Mouse (Mus musculus) heart, embryonic 16.5 days (tissue): ENCODE results near the gene Aco2. TPM values are rescaled to one million over a fixed set of nuclear protein-coding genes. Genes with fewer than 3 reads are reported as not detected.
A peak's percentile ranks its signal among the peaks of the same experiment; 100 is the strongest.

Source experiments
- ATAC-seq: fragments of 200-750 bp; cut with Nextera tagmentation; replicated peaks from 2 replicates; pipeline ENCODE4 v1.8.0; 2017; ENCODE audit warnings: moderate number of reproducible peaks; ENCODE audit not compliant: insufficient read depth, low FRiP score; ENCODE audit errors: extremely low read depth
- H3K27ac ChIP-seq: fragments of 300-500 bp; sonication (generic); 2 replicates; pipeline ENCODE4 v1.5.1; 2014; ENCODE audit warnings: mild to moderate bottlenecking, low read length, control low read depth, moderate library complexity
- H3K27me3 ChIP-seq: fragments of 300-500 bp; sonication (generic); 2 replicates; pipeline ENCODE4 v1.6.1; 2014; ENCODE audit warnings: low read length, mixed read lengths; ENCODE audit not compliant: control insufficient read depth, insufficient read depth
- H3K36me3 ChIP-seq: fragments of 300-500 bp; sonication (generic); 2 replicates; pipeline ENCODE4 v1.6.1; 2014; ENCODE audit not compliant: control insufficient read depth, insufficient read depth
- H3K4me1 ChIP-seq: fragments of 300-500 bp; sonication (generic); 2 replicates; pipeline ENCODE4 v1.6.1; 2014; ENCODE audit warnings: low read length, mixed read lengths; ENCODE audit not compliant: control insufficient read depth, insufficient read depth
- H3K4me2 ChIP-seq: fragments of 300-500 bp; sonication (generic); 2 replicates; pipeline ENCODE4 v1.6.1; 2014; ENCODE audit warnings: low read depth, mild to moderate bottlenecking, control low read depth, low read length
- H3K4me3 ChIP-seq: fragments of 300-500 bp; sonication (generic); 2 replicates; pipeline ENCODE4 v1.5.1; 2014; ENCODE audit warnings: mild to moderate bottlenecking, control low read depth, low read length
- H3K9ac ChIP-seq: fragments of 300-500 bp; sonication (generic); 2 replicates; pipeline ENCODE4 v1.6.1; 2014; ENCODE audit warnings: low read length, control low read depth
- H3K9me3 ChIP-seq: fragments of 300-500 bp; sonication (generic); replicated peaks from 2 replicates; pipeline ENCODE4 v1.6.1; 2016; ENCODE audit warnings: low read length; ENCODE audit not compliant: control insufficient read depth
- WGBS: fragments of 180-500 bp; shearing (Covaris S2); extraction: QIAGEN DNeasy Blood & Tissue Kit; methylation state at CpG from one replicate; pipeline ENCODE4 v1.1.7; 2014; 5-methylcytosine and 5-hydroxymethylcytosine counted together
- polyA plus RNA-seq: library from polyadenylated mRNA; unstranded; fragments of >200 nt; fragmentation: Nextera tagmentation; extraction: Ambion mirVana; gene quantifications from 2 replicates; pipeline ENCODE4 v1.2.1, GENCODE M21; 2015

Aco2 gene
- polyA plus RNA-seq, 1 experiment from 2014 or later: 769 TPM

DNA sequence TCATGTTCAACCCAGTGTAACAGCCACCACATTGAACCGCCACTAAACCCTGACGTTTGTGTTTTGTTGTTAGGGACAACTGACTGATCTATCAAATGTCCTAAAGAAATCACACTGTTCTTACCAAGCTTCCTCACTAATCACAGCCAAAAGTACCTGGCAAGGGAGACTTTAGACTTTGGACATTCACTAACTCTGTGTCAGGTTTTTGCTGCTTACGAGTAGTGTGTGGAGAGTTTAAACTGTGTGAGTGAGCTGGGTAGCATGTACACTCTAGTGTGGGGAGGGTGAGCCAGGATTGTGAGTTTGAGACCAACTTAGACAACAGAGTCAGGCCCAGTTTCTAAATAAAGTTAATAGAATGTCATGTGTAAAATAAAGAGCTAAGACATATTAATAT lies 10.2 kb downstream of the Aco2 start:
- no peaks in the 10 kb centered on the region for H3K27me3 ChIP-seq
- no peak for ATAC-seq
- no peak overlapping the region for H3K27ac ChIP-seq
- H3K4me2 ChIP-seq: no peak overlapping the region
- H3K9ac ChIP-seq: no peak overlapping the region
- 83% methylated on average over 3 of the region's 3 CpGs for WGBS
- no peaks in the 10 kb centered on the region for H3K36me3 ChIP-seq
- no peak overlapping the region for H3K4me3 ChIP-seq
- no peaks in the 10 kb centered on the region for H3K9me3 ChIP-seq
- H3K4me1 ChIP-seq: peaks cover 39% of the 10 kb centered on the region

DNA sequence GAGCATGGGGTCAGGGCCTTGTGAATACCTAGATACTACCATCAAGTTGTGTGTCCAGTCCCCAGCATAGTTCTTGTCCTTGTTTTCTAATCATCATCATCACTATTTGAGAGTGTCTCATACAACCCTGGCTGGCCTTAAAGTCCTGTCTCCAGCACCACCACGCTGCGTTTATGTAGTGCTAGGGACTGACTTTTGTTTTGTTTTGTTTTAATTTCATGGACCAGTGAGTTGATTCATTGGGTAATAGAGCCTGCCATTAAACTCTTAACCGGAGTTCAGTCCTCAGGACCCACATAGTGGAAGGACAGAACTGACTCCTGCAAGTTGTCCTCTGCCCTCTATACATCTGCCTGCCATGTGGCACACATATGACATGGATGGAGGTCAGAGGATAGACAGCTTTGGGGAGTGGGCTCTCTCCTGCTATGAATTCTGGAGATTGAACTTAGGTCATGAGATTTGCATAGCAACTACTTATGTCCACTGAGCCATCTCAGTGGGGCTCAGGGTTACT lies 13.4 kb downstream of the Aco2 start:
- Histone ChIP-seq H3K36me3 (peaks cover 18% of the 10 kb centered on the region), H3K9ac (no peak overlapping the region), H3K27ac (no peak overlapping the region), H3K4me3 (no peak overlapping the region), H3K4me2 (no peak overlapping the region), H3K27me3 (no peaks in the 10 kb centered on the region), H3K4me1 (peaks cover 19% of the 10 kb centered on the region), H3K9me3 (no peaks in the 10 kb centered on the region)
- WGBS: 87% methylated on average over 3 of the region's 3 CpGs
- ATAC-seq: no peak

- WGBS: 76% methylated on average over 6 of the region's 6 CpGs
- Histone ChIP-seq H3K9ac (no peak overlapping the region), H3K4me2 (no peak overlapping the region), H3K4me3 (no peak overlapping the region), H3K9me3 (no peaks in the 10 kb centered on the region), H3K36me3 (peaks cover 29% of the 10 kb centered on the region), H3K27ac (peak overlapping the region; percentile 29; the same call in 1 of the 2 replicates), H3K27me3 (no peaks in the 10 kb centered on the region), H3K4me1 (peaks cover 12% of the 10 kb centered on the region)
- no peak for ATAC-seq
These were observed 14.9 kb downstream of the Aco2 start for GRCm38 (mm10) chr15:81886795-81887550.

DNA sequence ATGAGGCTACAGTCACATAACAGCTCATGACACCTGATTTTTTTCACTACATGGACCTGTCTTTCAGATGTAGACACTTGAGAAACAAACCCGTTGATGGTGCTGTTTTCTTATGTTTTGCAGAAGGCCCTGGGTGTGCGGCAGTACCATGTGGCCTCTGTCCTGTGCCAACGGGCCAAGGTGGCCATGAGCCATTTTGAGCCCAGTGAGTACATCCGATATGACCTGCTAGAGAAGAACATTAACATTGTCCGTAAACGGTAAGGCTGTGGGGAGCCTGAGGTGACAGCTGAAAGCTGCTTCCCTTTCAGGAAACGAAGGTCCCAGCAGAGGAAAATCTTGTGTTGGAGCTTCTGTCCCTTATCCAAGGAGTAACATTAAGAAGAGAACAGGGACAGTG lies 17.1 kb downstream of the Aco2 start:
- H3K36me3 ChIP-seq: peaks cover 43% of the 10 kb centered on the region
- 84% methylated on average over 7 of the region's 7 CpGs for WGBS
- no peak for ATAC-seq

GRCm38 (mm10) chr15:81891140-81891802 lies 19.2 kb downstream of the Aco2 start:
- Histone ChIP-seq H3K4me2 (no peak overlapping the region), H3K27me3 (no peaks in the 10 kb centered on the region), H3K9me3 (no peaks in the 10 kb centered on the region), H3K4me1 (peaks cover 7% of the 10 kb centered on the region; the same call in 1 of the 2 replicates), H3K36me3 (peaks cover 54% of the 10 kb centered on the region), H3K9ac (no peak overlapping the region), H3K27ac (no peak overlapping the region), H3K4me3 (no peak overlapping the region)
- no peak for ATAC-seq
- WGBS: 81% methylated on average over 7 of the region's 7 CpGs

More for the DNA sequence above, 17.1 kb downstream of the Aco2 start:
- Histone ChIP-seq H3K27ac (no peak overlapping the region), H3K9ac (no peak overlapping the region), H3K9me3 (no peaks in the 10 kb centered on the region), H3K4me1 (peaks cover 11% of the 10 kb centered on the region), H3K4me2 (no peak overlapping the region), H3K4me3 (no peak overlapping the region), H3K27me3 (no peaks in the 10 kb centered on the region)

- 90% methylated on average over 8 of the region's 8 CpGs for WGBS
- H3K9ac ChIP-seq: no peak overlapping the region
- no peak for ATAC-seq
- H3K27me3 ChIP-seq: no peaks in the 10 kb centered on the region
- H3K27ac ChIP-seq: no peak overlapping the region
- no peak overlapping the region for H3K4me2 ChIP-seq
- peaks cover 7% of the 10 kb centered on the region; the same call in 1 of the 2 replicates for H3K4me1 ChIP-seq
- H3K4me3 ChIP-seq: no peak overlapping the region
- no peaks in the 10 kb centered on the region for H3K9me3 ChIP-seq
- H3K36me3 ChIP-seq: peaks cover 58% of the 10 kb centered on the region
These were observed 19.9 kb downstream of the Aco2 start for GRCm38 (mm10) chr15:81891822-81892580.

DNA sequence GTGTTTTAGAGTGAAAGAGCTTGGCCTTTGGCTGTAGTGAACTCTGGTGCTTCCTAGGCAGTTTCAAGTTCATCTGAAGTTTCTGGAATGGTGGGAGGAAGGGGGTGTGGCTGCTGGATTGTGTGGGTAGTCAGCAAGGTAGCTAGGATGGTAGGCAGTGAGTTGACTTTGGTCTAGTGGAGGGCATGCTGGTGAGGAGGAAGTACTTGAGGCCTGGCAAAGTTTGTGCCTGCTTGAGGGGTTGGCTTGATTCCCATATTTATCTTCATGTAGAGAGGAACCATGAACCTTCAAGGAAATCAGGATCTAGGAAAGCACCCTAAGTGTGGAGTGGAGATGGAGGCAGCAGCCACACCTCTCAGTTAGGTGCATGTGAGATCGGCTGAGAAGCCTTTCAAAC lies 21.9 kb downstream of the Aco2 start:
- H3K9ac ChIP-seq: no peak overlapping the region
- no peaks in the 10 kb centered on the region for H3K9me3 ChIP-seq
- 71% methylated on average over 1 of the region's 1 CpGs for WGBS
- H3K4me2 ChIP-seq: no peak overlapping the region
- peaks cover 11% of the 10 kb centered on the region for H3K4me1 ChIP-seq
- ATAC-seq: no peak
- no peak overlapping the region for H3K4me3 ChIP-seq
- H3K27me3 ChIP-seq: no peaks in the 10 kb centered on the region
- H3K27ac ChIP-seq: no peak overlapping the region
- H3K36me3 ChIP-seq: peaks cover 59% of the 10 kb centered on the region

- ATAC-seq: no peak
- Histone ChIP-seq H3K4me1 (peaks cover 15% of the 10 kb centered on the region), H3K27ac (no peak overlapping the region), H3K4me2 (no peak overlapping the region), H3K9me3 (no peaks in the 10 kb centered on the region), H3K27me3 (no peaks in the 10 kb centered on the region), H3K9ac (no peak overlapping the region), H3K4me3 (no peak overlapping the region), H3K36me3 (peaks cover 56% of the 10 kb centered on the region)
- 75% methylated on average over 2 of the region's 2 CpGs for WGBS
These were observed 24.3 kb downstream of the Aco2 start for GRCm38 (mm10) chr15:81896407-81896806.
